Mouse (Mus musculus) thymus, adult 2 months (tissue): ENCODE measurements around the gene Gm20716. TPM values are rescaled to one million over a fixed set of nuclear protein-coding genes. Genes with fewer than 3 reads are reported as not detected.

Experiments
- DNase-seq: peaks from one replicate; pipeline ENCODE4 v3.0.0; 2021
- H3K27ac ChIP-seq: fragments of 200-500 bp; 2 replicates; pipeline ENCODE4 v1.5.1; 2012; ENCODE audit warnings: low read length, control low read depth; ENCODE audit not compliant: control insufficient read depth, insufficient read depth
- H3K27me3 ChIP-seq: fragments of 200-500 bp; 2 replicates; pipeline ENCODE4 v1.6.1; 2012; ENCODE audit warnings: mild to moderate bottlenecking, low read length, moderate library complexity, mixed read lengths; ENCODE audit not compliant: control insufficient read depth, insufficient read depth
- H3K36me3 ChIP-seq: fragments of 200-500 bp; 2 replicates; pipeline ENCODE4 v1.6.1; 2012; ENCODE audit warnings: mild to moderate bottlenecking, low read length, moderate library complexity; ENCODE audit not compliant: control insufficient read depth, insufficient read depth
- H3K4me1 ChIP-seq: fragments of 200-500 bp; replicated peaks from 2 replicates; pipeline ENCODE4 v1.6.1; 2012; ENCODE audit warnings: low read length; ENCODE audit not compliant: control insufficient read depth, insufficient read depth
- H3K4me3 ChIP-seq: fragments of 200-500 bp; 2 replicates; pipeline ENCODE4 v1.5.1; 2012; ENCODE audit warnings: mild to moderate bottlenecking, low read length, control low read depth, moderate library complexity; ENCODE audit not compliant: control insufficient read depth, insufficient read depth
- CTCF ChIP-seq: fragments of 200-500 bp; IDR thresholded peaks from 2 replicates; pipeline ENCODE4 v1.5.1; 2012; ENCODE audit warnings: mild to moderate bottlenecking, control low read depth, low read length, moderate library complexity, borderline replicate concordance; ENCODE audit not compliant: control insufficient read depth, poor library complexity, insufficient read depth; ENCODE audit errors: extremely low read depth
- POLR2A ChIP-seq: fragments of 200-500 bp; IDR thresholded peaks from 2 replicates; pipeline ENCODE4 v1.6.1; 2012; ENCODE audit warnings: mild to moderate bottlenecking, low read length, control low read depth, moderate library complexity; ENCODE audit not compliant: control insufficient read depth, poor library complexity, insufficient read depth; ENCODE audit errors: extremely low read depth
- WGBS: fragments of 180-500 bp; shearing (Covaris S2); methylation state at CpG from one replicate; pipeline ENCODE4 v1.1.7; 2018; 5-methylcytosine and 5-hydroxymethylcytosine counted together
- polyA plus RNA-seq: library from polyadenylated mRNA; depleted of rRNA; stranded (reverse); fragments of >200 nt; gene quantifications from 2 replicates; pipeline ENCODE4 v1.2.3, GENCODE M21; 2012; rRNA removed

Gm20716 gene
- 0.50 and 3.8 TPM in 2 replicates for polyA plus RNA-seq

GRCm38 (mm10) chr2:168230026-168230728, at the start of gene Gm20716, which contains the start of the genes Dpm1 and Mocs3:
Gene Gm20716, minus strand, starts transcription at chr2:168230364.
Gene Dpm1, minus strand, starts transcription at chr2:168230591.
Gene Mocs3, plus strand, starts transcription at chr2:168230622.
- peak; percentile 81 for DNase-seq
- peaks cover 14% of the 10 kb centered on the region for H3K36me3 ChIP-seq
- H3K27me3 ChIP-seq: no peaks in the 10 kb centered on the region
- H3K4me1 ChIP-seq: peaks cover 17% of the 10 kb centered on the region
- under 1% methylated on average over 73 of the region's 73 CpGs for WGBS
- peak within 1 kb of the TSS; percentile 92 for H3K4me3 ChIP-seq
- TF ChIP-seq POLR2A (peak; percentile 90), CTCF (peak; percentile 19; the same call in 1 of the 2 replicates)
- peak within 1 kb of the TSS; percentile 43; the same call in 1 of the 2 replicates for H3K27ac ChIP-seq

- no peak overlapping the region for H3K4me3 ChIP-seq
- TF ChIP-seq CTCF: peak; percentile 86; the same call in 1 of the 2 replicates
- no peak for TF ChIP-seq POLR2A
- no peak overlapping the region for H3K27ac ChIP-seq
- no peaks in the 10 kb centered on the region for H3K4me1 ChIP-seq
- H3K27me3 ChIP-seq: no peaks in the 10 kb centered on the region; the same call in 1 of the 2 replicates
- no peaks in the 10 kb centered on the region for H3K36me3 ChIP-seq
- peak; percentile 71 for DNase-seq
- WGBS: 7% methylated on average over 11 of the region's 11 CpGs
Observed at GRCm38 (mm10) chr2:168274374-168274935, 44.3 kb upstream of the Gm20716 start.

GRCm38 (mm10) chr2:168273387-168273786, 43.2 kb upstream of the Gm20716 start:
- Histone ChIP-seq H3K27me3 (no peaks in the 10 kb centered on the region), H3K4me3 (no peak overlapping the region), H3K4me1 (no peaks in the 10 kb centered on the region), H3K27ac (no peak overlapping the region), H3K36me3 (no peaks in the 10 kb centered on the region)
- TF ChIP-seq POLR2A (no peak), CTCF (no peak)
- DNase-seq: no peak
- 5% methylated on average over 9 of the region's 9 CpGs for WGBS

DNA sequence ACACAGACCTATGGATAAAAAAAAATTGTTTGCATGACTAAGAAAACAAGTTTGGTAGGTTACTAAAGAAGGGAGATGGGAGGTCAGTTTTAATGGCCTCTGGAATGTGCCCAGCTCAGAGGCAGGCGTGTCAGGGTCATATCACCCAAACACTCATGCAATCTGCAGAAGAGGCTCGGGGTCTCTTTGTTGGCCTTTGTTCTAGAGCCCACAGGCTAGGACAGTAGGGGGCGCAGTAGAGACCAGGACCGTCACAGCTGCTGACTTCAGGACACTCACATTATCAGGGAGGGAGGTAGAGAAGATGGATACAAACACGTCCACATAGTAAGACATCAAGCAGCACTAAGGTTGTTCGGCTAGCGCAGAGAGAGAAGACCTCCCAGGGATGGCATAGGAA, 37.9 kb upstream of the Gm20716 start:
- Histone ChIP-seq H3K27me3 (no peaks in the 10 kb centered on the region), H3K27ac (no peak overlapping the region), H3K36me3 (no peaks in the 10 kb centered on the region), H3K4me3 (no peak overlapping the region), H3K4me1 (no peaks in the 10 kb centered on the region)
- DNase-seq: peak; percentile 27
- WGBS: 79% methylated on average over 7 of the region's 7 CpGs
- TF ChIP-seq POLR2A (no peak), CTCF (no peak)

DNA sequence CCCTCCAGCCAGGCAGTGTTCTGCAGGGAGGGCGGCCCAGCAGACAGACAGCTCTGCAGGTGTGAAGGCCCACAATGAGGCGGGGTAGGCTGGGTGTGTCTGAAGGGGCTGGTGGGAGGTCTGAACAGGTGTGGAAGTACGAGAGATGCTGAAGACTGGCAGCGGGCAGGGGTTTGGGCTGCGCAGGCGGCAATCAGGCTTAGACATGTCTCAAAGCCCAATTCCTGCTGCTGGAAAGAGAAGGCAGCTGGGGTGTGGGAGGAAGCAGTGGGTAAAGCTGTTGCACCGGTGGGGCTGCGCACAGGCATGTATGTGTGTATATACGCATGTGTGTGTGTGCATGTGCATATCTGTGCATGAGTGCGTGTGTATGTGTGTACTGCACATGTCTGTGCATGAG, 30.7 kb upstream of the Gm20716 start:
- Histone ChIP-seq H3K4me1 (no peaks in the 10 kb centered on the region), H3K27ac (no peak overlapping the region), H3K4me3 (no peak overlapping the region), H3K27me3 (no peaks in the 10 kb centered on the region), H3K36me3 (no peaks in the 10 kb centered on the region)
- DNase-seq: no peak
- WGBS: 93% methylated on average over 10 of the region's 10 CpGs
- TF ChIP-seq POLR2A (no peak), CTCF (no peak)

DNA sequence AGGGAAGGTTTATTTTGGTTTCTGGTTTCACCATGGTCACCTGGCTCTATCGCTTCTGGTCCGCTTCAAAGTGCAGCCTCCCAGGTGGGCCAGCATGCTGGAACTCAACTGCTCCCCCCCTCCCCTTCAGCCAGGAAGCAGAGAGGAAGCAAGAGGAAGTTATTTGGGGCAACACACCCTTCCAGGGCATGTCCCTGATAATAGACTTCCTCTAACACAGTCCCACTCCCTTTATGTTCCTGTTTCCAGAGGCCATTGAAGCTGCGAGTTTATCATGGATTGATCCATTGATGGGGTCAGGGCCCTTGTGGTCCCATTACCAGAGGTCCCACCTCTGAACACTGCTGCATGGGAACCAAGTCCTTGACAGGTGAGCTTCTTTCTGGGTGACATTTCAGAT, 30.0 kb upstream of the Gm20716 start:
- no peaks in the 10 kb centered on the region for H3K36me3 ChIP-seq
- H3K4me1 ChIP-seq: no peaks in the 10 kb centered on the region
- TF ChIP-seq POLR2A (no peak), CTCF (no peak)
- H3K4me3 ChIP-seq: no peak overlapping the region
- DNase-seq: no peak
- no peak overlapping the region for H3K27ac ChIP-seq
- WGBS: 76% methylated on average over 3 of the region's 3 CpGs
- H3K27me3 ChIP-seq: no peaks in the 10 kb centered on the region
